Mouse (Mus musculus) neural tube, embryonic 11.5 days (tissue): Measurements from ENCODE around the gene Stat5a. TPM values are rescaled to one million over a fixed set of nuclear protein-coding genes. Genes with fewer than 3 reads are reported as not detected.

Experiments
- ATAC-seq: fragments of 200-750 bp; cut with Nextera tagmentation; 2 replicates; pipeline ENCODE4 v1.8.0; 2017; ENCODE audit warnings: moderate number of reproducible peaks, mild to moderate bottlenecking, moderate TSS enrichment, moderate library complexity; ENCODE audit not compliant: insufficient read depth, low FRiP score, low TSS enrichment
- DNase-seq: peaks from one replicate; pipeline ENCODE4 v3.0.0-alpha.2; 2015; ENCODE audit warnings: low spot score
- H3K27ac ChIP-seq: fragments of 300-500 bp; sonication (generic); 2 replicates; pipeline ENCODE4 v1.5.1; 2014; ENCODE audit warnings: low read depth, mild to moderate bottlenecking, low read length
- H3K27me3 ChIP-seq: fragments of 300-500 bp; sonication (generic); 2 replicates; pipeline ENCODE4 v1.6.1; 2014; ENCODE audit warnings: mild to moderate bottlenecking, low read length, mixed read lengths; ENCODE audit not compliant: control insufficient read depth, insufficient read depth
- H3K36me3 ChIP-seq: fragments of 300-500 bp; sonication (generic); 2 replicates; pipeline ENCODE4 v1.6.1; 2014; ENCODE audit warnings: mild to moderate bottlenecking, low read length, moderate library complexity, mixed read lengths; ENCODE audit not compliant: control insufficient read depth, insufficient read depth
- H3K4me1 ChIP-seq: fragments of 300-500 bp; sonication (generic); 2 replicates; pipeline ENCODE4 v1.6.1; 2014; ENCODE audit warnings: low read length, mixed read lengths; ENCODE audit not compliant: control insufficient read depth, insufficient read depth
- H3K4me2 ChIP-seq: fragments of 300-500 bp; sonication (generic); 2 replicates; pipeline ENCODE4 v1.6.1; 2014; ENCODE audit warnings: low read depth, mild to moderate bottlenecking, moderate library complexity
- H3K4me3 ChIP-seq: fragments of 300-500 bp; sonication (generic); 2 replicates; pipeline ENCODE4 v1.5.1; 2014; ENCODE audit warnings: low read depth, low read length
- H3K9ac ChIP-seq: fragments of 300-500 bp; sonication (generic); 2 replicates; pipeline ENCODE4 v1.6.1; 2014; ENCODE audit warnings: mild to moderate bottlenecking, low read length
- H3K9me3 ChIP-seq: fragments of 300-500 bp; sonication (generic); 2 replicates; pipeline ENCODE4 v1.6.1; 2016; ENCODE audit warnings: low read length; ENCODE audit not compliant: control insufficient read depth
- WGBS: fragments of 180-500 bp; shearing (Covaris S2); extraction: QIAGEN DNeasy Blood & Tissue Kit; methylation state at CpG from one replicate; pipeline ENCODE4 v1.1.7; 2014; 5-methylcytosine and 5-hydroxymethylcytosine counted together
- polyA plus RNA-seq: library from polyadenylated mRNA; unstranded; fragments of >200 nt; fragmentation: Nextera tagmentation; extraction: Ambion mirVana; gene quantifications from 2 replicates; pipeline ENCODE4 v1.2.1, GENCODE M21; 2014

Gene Stat5a
- polyA plus RNA-seq, 1 experiment from 2014 or later: 1.3 TPM

GRCm38 (mm10) chr11:100885472-100885871, 26.3 kb downstream of the Stat5a start:
- Histone ChIP-seq H3K4me3 (no peak overlapping the region), H3K27ac (no peak overlapping the region), H3K27me3 (no peaks in the 10 kb centered on the region), H3K4me2 (no peak overlapping the region), H3K4me1 (no peaks in the 10 kb centered on the region), H3K9ac (no peak overlapping the region), H3K36me3 (no peaks in the 10 kb centered on the region), H3K9me3 (no peaks in the 10 kb centered on the region)
- no peak for ATAC-seq
- no peak for DNase-seq

DNA sequence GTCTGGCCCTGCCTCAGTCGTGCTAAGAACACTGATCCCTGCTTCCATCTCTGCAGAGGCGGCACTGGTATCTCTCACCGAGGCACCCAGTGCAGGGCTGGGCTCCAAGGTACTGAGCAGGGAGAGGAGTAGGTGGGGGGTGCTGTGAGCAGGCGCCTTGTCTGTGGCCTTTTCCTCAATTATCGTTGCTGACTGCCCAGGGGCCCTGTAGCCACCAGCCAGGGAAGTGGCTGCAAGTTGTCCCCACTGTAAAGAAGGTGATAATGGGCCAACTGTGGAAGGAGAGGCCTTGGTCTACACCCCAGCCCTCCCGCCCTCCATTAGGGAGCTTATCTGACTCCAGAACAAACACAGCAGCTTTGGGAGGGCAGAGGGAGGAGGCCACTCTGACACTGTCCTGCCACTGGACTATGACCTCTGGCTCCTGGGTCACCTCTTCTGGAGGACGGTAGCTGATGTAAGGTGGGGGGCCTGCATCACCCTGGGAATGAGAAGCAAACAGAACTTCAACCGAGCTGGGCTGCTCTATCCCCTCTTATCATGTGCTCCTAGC, 27.1 kb downstream of the Stat5a start:
- Histone ChIP-seq H3K9ac (no peak overlapping the region), H3K9me3 (no peaks in the 10 kb centered on the region), H3K36me3 (no peaks in the 10 kb centered on the region), H3K4me1 (no peaks in the 10 kb centered on the region), H3K27me3 (no peaks in the 10 kb centered on the region), H3K4me3 (no peak overlapping the region), H3K4me2 (no peak overlapping the region), H3K27ac (no peak overlapping the region)
- 63% methylated on average over 8 of the region's 8 CpGs for WGBS
- DNase-seq: no peak
- no peak for ATAC-seq

DNA sequence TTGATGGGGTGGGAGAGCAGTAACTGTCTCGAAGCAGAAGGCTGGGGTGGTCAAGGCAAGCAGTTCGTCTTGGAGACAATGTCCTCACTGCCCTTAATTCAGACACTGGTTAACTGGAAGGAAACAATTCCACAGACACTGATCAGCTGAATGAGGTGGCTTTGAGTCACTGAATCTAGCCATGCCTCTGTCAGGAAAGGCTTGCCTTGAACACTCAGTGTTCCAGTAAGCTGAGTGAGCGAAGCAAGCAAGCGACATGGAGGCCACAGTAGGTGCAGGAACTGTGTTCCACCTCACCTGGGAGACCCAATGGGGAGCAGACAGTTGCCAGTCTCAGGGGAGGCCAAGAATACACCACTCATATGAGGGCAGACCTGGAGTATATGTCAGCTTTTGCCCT, 28.1 kb downstream of the Stat5a start:
- DNase-seq (no peak), ATAC-seq (no peak)
- H3K27ac ChIP-seq: no peak overlapping the region
- no peaks in the 10 kb centered on the region for H3K27me3 ChIP-seq
- no peaks in the 10 kb centered on the region for H3K9me3 ChIP-seq
- H3K4me1 ChIP-seq: no peaks in the 10 kb centered on the region
- no peaks in the 10 kb centered on the region for H3K36me3 ChIP-seq
- H3K9ac ChIP-seq: no peak overlapping the region
- H3K4me3 ChIP-seq: no peak overlapping the region
- 77% methylated on average over 4 of the region's 4 CpGs for WGBS
- no peak overlapping the region for H3K4me2 ChIP-seq

- no peak overlapping the region for H3K4me2 ChIP-seq
- no peak for ATAC-seq
- no peaks in the 10 kb centered on the region for H3K36me3 ChIP-seq
- H3K9ac ChIP-seq: no peak overlapping the region
- no peak overlapping the region for H3K27ac ChIP-seq
- DNase-seq: no peak
- no peak overlapping the region for H3K4me3 ChIP-seq
- no peaks in the 10 kb centered on the region for H3K27me3 ChIP-seq
- H3K9me3 ChIP-seq: no peaks in the 10 kb centered on the region
- H3K4me1 ChIP-seq: no peaks in the 10 kb centered on the region
- WGBS: 75% methylated on average over 3 of the region's 3 CpGs
Measured at GRCm38 (mm10) chr11:100887764-100888163, 28.6 kb downstream of the Stat5a start.

DNA sequence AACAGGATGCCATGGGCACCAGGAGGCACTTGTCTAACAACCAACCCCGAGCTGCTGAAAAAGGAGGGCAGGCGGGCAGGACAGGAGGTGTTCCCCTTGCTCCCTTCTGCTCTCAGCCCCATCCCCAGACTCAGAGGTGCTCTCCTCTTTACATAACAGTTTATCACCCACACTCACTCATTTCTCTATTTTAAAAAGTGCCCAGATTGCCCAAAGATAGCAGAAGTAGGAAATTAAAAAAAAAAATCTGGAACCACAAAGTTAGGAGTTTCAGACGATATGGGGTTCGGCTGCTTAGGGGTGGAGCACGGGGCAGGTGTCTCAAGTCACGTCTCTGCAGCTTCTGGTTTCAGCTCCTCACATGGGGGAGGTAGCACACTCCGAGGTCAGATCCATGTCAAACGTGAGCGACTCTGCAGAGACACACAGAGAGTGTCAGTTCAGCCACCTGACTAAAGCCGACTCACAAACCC, 29.2 kb downstream of the Stat5a start:
- no peaks in the 10 kb centered on the region for H3K36me3 ChIP-seq
- ATAC-seq: no peak
- no peak for DNase-seq
- no peak overlapping the region for H3K9ac ChIP-seq
- no peaks in the 10 kb centered on the region for H3K27me3 ChIP-seq
- 62% methylated on average over 10 of the region's 10 CpGs for WGBS
- H3K4me2 ChIP-seq: no peak overlapping the region
- no peaks in the 10 kb centered on the region for H3K4me1 ChIP-seq
- no peak overlapping the region for H3K4me3 ChIP-seq
- no peaks in the 10 kb centered on the region for H3K9me3 ChIP-seq
- no peak overlapping the region for H3K27ac ChIP-seq

DNA sequence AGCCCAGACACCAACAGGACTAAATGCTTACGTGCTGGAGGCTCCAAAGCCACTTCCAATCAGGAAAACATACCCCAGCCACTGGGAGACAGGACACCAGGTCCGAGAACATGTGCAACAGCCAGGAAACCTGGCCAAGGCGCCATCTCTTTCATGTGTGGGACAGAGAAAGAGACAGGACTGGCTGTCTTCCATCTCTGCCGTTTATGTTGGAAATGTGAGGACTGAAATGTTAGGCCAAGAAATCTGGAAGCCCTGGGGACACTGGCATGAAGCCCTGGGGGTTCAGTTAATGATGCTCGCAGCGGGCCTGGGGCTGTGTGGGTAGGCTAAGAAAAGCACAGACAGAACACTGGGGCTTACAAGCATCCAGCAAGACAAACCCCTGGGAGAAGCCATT, 31.3 kb downstream of the Stat5a start:
- DNase-seq (no peak), ATAC-seq (no peak)
- Histone ChIP-seq H3K9ac (no peak overlapping the region), H3K4me1 (no peaks in the 10 kb centered on the region), H3K36me3 (no peaks in the 10 kb centered on the region), H3K9me3 (no peaks in the 10 kb centered on the region), H3K27ac (no peak overlapping the region), H3K4me2 (no peak overlapping the region), H3K27me3 (no peaks in the 10 kb centered on the region), H3K4me3 (no peak overlapping the region)
- 87% methylated on average over 6 of the region's 6 CpGs for WGBS

GRCm38 (mm10) chr11:100891256-100892123, 32.3 kb downstream of the Stat5a start:
- Histone ChIP-seq H3K9ac (no peak overlapping the region), H3K36me3 (no peaks in the 10 kb centered on the region), H3K27me3 (no peaks in the 10 kb centered on the region), H3K4me1 (no peaks in the 10 kb centered on the region), H3K4me3 (no peak overlapping the region), H3K27ac (no peak overlapping the region), H3K4me2 (no peak overlapping the region), H3K9me3 (no peaks in the 10 kb centered on the region)
- no peak for DNase-seq
- WGBS: 67% methylated on average over 15 of the region's 15 CpGs
- ATAC-seq: no peak

GRCm38 (mm10) chr11:100892435-100892834, 33.3 kb downstream of the Stat5a start:
- H3K9ac ChIP-seq: no peak overlapping the region
- H3K36me3 ChIP-seq: no peaks in the 10 kb centered on the region
- no peak overlapping the region for H3K4me3 ChIP-seq
- H3K4me1 ChIP-seq: no peaks in the 10 kb centered on the region
- 84% methylated on average over 4 of the region's 5 CpGs for WGBS
- no peak for ATAC-seq
- H3K4me2 ChIP-seq: no peak overlapping the region
- H3K27me3 ChIP-seq: no peaks in the 10 kb centered on the region
- no peak overlapping the region for H3K27ac ChIP-seq
- DNase-seq: no peak
- no peaks in the 10 kb centered on the region for H3K9me3 ChIP-seq

DNA sequence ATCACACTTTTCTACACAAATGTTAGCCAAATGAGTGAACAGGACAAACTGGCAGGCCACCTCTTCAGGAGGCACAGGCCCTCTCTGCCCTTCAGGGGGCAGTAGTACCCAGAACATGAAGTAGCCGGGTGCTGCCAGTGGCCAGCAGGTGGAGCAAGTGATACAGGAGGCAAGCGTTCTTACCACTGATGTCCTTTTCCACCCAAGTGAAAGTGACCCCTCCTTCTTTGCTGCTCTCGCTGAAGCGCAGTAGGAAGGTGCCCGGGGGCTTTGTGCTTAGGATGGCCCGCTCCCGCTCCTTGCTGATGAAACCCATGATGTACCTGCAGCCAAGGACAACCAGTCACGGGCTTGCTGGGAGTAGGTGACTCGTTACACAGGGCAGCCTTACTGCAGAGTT, 34.3 kb downstream of the Stat5a start:
- Histone ChIP-seq H3K9me3 (no peaks in the 10 kb centered on the region), H3K27me3 (no peaks in the 10 kb centered on the region), H3K36me3 (no peaks in the 10 kb centered on the region), H3K9ac (no peak overlapping the region), H3K27ac (no peak overlapping the region), H3K4me2 (no peak overlapping the region), H3K4me3 (no peak overlapping the region), H3K4me1 (no peaks in the 10 kb centered on the region)
- DNase-seq: peak; percentile 89
- no peak for ATAC-seq
- 15% methylated on average over 9 of the region's 9 CpGs for WGBS
